Mouse (Mus musculus) kidney, postnatal 25 days (tissue): Measurements from ENCODE around the gene Kcnj4.
A peak's percentile ranks its signal among the peaks of the same experiment; 100 is the strongest.
"Not testable (repeated sequence)": the region's sequence is repeated elsewhere in the genome, so short reads cannot be mapped to it uniquely, and the experiment has no call there.

Experiments
- DNase-seq, 2 experiments: peaks; one replicate each; pipeline ENCODE4 v3.0.0; 2021; ENCODE audit warnings: mixed read lengths in 2 of 2

Kcnj4 gene

DNA sequence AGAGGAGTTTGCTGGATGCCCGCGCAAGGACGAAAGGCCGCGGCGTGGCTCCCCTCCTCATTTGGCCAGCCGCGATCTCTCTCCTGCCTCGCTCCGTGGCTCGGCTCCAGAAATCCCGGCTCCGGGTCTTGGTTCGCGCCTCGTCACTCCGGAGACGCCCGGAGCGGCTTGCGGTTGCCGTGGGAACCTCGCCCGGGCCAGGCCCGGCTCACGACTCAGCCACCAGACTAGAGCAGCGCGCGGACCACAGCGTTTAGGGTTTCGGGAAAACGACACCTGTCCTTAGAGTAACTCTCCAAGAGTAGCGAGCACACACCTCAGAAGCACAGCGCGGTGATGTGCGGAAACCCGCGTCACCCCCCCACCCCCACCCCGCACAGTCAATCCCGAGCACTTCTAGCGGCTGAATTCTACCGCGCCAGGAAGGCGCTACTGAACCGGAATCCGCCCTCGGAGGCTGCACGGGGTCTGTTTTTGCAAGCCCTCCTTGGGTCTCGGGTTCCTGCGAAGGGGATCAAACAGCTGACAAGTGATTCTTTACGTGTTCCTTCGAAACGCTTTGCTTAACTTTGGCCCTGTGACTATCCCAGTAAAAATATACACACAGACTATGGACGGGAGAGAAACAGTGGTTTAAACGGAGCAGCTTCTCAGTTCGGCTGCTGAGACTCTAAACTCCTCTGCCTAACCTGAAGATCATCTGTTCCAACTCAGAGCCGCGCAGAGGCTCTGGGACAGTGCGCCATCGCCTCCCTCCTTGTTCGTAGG, 6.7 kb upstream of the Kcnj4 start:
- DNase-seq, result peak; percentile 85 to 93

DNA sequence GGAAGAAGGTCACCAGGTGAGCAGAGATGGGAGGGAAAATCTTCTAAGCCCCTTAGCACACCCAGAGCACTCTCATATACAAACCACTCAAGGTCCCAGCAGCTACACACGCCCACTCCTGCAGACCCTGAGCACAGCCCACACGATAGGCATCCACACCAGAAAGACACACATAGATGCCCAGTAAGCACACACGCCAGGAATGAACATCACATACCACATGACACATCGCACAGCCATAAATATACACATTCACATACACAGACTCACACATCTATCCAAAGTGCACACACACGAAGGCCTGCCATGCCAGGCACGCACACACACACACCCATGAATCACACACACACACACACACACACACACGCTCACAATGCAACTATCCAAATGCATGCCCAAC, 5.4 kb upstream of the Kcnj4 start:
- no peak for DNase-seq

DNA sequence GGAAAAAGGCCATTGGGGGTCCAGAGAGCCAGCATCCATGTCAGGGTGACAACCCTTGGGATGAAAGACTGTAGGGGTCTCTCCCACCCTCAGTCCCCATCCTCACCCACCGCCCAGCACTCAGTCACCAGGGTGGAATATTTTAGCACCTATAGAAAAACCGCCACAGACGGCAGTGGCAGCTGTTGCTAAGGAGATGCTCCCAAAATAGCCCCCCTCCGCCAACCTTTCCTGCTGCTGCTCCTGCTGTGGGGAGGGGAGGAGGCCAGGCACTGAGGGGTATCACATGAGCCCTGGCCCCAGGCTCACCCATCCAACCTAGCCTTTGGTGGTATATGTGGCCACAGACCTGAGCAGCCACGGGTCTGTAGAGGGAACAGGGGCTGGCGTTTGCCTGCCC, 5.0 kb upstream of the Kcnj4 start:
- DNase-seq, result no peak

DNA sequence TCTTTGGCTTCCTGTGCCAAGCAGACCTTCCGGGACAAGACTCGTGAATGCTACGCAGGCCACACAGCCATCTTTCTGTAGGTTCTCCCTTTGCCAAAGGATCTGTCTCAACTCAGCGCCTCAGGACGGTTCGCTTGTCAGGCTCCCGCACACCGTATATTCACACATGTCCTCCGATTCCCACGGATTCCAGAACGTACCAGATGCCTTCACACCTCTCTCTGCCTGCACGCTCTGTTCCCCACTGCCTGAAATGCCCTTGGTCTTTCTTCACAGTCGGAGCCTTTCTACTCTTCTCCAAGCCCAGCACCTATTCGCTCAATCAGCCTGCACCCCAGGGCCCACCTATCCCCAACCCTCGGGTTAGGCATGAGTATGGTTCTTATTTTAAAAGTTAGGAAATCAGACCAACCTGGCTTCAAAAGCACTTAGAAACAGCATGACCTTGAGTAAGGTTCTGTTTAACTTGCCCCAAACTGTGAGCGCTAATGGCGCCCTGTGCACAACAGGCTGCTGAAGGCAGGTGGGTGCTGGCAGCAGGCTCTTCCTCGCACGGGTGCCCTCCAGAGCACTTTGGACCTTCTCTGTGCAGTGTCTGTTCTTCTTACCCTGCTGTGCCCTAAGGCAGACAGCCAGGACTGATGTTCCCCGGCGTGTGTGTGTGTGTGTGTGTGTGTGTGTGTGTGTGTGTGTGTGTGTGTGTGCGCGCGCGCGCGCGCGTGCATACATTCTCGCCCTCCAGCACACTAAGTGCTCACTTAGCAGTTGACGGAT, 2.2 kb upstream of the Kcnj4 start:
- peak; percentile 61 to 87 for DNase-seq

DNA sequence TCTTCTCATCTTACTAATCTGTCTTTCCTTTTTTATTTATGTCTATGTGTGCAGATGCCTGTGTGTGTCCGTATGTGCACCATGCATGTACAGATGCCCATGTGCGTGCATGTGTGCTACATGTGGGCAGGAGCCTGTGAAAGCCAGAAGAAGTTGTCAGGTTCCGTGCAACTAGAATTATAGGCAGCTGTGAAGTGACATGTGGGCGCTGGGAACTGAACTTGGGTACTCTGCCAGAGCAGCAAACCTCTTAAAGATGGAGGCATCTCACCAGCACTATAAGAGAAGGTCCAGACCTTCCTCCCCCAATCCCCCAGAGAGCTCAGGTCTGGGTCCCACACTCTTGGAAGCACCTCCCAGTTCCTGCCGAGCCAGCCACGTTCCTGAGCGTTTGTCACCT, 1.4 kb upstream of the Kcnj4 start:
- DNase-seq, result no peak

DNA sequence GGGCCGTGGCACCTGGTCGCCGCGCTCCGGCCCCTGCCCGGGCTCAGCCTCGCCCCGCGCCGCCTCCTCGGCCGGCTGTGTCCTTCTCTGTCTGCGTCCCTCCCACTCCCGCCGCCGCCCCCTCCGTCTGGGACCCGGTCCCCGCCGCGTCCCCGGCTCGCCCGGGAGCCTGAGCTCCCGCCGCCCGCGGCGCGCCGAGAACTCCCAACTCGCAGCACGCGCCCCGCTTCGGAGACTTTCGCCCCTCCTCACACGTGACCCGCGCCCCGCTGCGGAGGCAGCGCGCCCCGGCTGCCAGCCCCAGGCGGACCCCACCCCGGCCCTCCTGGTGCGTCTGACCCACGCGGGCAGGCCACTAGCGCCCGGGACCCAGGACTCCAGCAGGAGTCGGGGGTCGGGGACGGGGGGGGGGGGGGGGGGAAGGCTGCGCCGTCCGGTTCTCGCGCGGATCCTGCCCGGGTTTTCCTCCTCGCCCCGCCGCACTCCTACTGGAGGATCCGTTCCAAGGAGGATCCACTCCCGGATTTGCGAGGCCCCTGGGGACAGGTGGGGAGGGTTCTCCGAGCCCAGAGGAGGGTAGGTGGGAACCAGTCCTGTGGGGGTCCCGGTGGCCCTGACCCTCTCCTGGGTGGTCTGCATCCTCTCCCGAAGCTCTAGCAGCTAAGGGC, 709 bp upstream of the Kcnj4 start:
- peak; percentile 80 to 81 for DNase-seq

DNA sequence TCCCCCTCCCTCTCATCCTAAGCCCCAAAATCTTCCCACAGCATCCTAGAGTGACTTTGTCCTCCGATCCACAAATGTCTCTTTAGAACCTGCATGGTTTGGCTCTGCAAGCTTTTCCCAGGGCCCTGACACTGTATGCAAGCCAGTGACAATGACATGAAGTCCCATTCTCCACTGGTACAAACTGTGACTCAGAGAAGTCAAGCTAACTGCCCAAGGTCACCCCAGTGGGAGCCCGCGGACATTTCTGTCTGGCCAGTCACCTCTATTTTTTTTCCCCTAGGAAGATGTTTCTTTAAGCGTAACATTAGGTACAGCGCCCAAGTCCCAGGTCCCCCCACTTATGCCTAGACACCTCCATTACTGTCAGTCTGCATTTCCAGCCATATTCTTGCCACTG, 1.6 kb downstream of the Kcnj4 start:
- no peak for DNase-seq

DNA sequence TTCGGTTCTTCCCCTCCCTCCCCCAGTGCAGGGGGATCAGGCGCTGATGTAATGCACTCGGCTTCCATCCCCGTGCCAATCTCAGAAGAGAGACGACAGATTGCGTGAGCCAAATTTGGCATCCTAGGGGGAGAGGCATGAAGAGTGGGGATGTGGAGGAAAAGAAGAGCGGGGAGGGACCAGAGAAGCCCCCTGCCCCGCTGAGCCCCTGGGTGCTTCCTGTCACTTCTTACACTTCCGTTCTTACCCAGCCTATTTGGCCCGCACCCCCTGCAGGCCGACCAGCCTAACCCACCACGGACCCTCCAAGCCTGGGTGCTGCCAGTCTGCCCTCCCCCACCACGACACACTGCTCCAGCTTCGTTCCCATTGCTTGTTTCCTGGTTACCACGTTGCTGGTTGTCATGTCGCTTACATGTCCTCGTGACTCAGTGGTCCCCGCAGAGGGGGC, 2.1 kb downstream of the Kcnj4 start:
- no peak for DNase-seq

DNA sequence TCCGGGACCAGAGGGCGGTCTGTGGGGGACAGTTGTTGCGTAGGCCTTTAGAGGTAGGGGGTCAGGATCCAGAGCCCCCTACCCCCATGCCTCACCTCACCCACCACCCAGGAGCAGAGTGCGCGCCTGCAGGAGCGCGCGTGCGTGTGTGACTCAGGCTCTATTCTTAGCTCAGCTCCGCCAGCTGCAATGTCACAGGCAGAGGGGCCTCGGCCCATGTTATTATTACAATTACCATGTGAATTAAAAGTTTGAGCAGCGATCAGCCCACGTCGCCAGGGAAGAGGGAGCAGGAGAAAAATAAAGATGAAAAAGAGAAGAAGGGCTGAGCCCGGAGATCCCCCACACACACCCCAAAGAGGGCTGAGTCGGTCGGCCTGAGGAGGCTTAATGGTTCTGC, 4.9 kb downstream of the Kcnj4 start:
- no peak for DNase-seq

DNA sequence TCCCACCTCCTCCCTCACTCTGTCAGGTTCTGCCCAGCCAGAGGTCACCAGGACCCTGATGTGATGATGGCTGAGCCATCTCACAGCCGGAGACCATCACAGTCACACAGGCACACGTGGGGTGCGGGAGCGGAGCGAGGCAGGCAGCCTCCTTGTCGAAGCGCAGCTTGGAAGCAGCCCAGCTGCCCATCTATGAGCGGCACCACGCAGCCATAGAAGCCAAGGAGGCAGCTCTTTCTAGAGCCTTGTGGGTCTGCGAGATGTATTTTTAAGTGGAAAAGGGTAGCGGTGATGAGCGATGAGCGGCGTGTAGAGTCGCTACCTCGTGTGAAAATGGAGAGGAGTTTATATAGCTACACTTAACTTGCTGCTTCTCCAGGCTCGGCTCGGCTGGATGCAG, 11.5 kb downstream of the Kcnj4 start:
- DNase-seq, result peak in 1 of 2 experiments; percentile 31

DNA sequence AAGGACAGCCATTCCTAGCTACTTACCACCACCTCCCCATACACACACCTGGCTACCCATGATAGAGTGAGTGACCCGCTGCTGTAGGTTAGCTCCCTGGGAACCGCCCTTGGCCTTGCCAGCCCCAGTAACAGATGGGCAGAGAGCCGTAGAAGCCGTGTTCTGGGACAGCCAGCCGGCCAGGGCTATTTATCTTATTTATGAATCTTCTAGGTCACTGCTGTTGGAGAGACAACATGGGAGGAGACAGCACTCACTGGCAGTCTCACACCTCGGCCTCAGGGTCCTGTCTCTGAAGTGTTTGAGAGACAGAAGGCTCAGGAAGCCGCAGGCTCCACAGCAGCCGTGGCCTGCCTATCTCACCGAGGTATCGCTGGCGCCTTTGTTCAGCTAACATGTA, 15.6 kb downstream of the Kcnj4 start:
- no peak for DNase-seq

DNA sequence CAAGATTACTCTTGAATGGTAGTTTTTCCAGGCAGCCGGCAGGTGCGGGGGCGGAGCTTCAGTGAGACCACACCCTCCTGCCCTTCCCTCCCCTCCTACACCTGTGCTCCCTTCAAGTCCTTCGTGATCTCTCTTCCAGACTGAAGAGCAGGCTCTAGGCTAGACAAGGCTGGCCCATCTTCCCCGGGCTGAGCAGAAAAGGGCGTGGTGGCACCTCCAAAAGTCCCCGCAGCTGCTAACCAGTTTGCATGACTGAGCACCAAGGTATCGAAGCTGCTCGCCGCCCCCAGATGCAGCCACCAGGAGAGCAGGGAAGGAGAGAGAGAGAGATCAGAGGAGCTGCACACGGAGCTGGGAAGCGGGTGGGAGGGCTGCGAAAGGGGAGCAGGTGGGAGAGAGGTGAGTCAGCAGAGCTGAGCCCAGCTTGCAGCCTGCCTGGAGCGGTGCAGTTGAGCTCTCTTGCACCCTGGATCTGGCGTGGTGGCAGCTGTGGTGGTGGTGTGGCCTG, 23.8 kb downstream of the Kcnj4 start:
- DNase-seq, result peak in 1 of 2 experiments; percentile 31

DNA sequence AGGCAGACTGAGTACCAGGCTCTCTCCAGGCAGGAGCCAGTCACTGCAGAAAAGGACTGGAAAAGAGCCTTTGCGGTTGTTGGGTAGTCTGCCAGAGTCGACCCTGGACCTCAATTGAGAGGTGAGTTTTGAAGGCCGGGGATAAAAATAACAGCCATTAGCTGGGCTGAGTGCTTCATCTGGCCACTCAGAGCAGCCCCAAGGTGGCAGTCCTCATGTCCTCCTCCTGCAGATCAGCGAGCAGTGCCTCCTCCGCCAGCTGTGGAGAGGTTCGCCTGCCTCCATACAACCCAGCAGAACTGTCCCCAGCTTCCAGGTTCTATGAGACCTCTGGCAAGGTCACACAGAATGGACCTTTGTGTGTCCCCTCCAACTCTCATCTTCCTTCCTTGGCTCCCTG, 27.8 kb downstream of the Kcnj4 start:
- DNase-seq, result no peak

DNA sequence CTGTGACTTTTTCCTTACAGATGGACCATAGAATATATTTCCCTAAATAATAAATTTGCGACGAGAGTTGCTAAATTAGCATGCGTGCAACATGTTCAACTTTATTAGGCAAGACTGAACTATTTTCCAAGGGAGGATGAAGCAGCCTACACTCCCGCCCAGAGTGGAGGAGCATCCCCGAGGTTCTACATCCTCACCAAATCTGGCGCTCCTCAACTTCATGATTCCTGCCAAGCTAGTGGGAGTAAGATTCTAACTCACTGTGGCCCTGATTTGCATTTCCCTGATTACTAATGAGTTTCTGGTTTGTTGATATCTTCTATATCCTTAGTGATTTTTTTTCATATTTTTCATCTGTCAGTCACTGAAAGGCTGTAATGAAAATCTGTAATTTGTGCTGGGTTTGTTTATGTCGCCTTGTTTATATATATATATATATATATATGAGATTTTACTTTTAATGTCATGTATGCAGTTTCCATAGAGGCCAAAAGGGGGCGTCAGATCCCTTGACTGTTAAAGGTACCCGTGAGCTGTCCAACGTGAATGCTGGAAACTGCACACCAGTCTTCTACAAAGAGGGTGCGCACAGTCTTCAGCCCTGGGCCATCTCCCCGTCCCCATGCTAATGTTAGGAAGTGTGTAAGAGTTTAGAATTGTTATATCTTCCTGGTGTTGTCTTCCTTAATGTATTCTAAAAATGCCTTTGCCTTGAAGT, 31.2 kb downstream of the Kcnj4 start:
- no peak for DNase-seq

DNA sequence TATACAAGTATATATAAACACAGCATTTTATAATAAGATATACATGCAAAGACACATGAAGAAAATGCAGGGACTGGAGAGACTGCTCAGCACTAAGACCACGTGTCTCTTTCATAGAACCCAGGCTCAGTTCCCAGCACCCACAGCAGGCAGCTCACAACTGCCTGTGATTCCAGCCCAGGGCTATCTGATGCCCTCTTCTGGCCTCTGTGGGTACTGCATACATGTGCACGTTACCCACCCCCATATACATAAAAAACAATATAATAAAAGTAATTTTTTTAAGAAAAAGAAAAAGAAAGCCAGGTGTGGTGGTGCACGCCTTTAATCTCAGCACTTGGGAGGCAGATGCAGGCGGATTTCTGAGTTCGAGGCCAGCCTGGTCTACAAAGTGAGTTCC, 32.0 kb downstream of the Kcnj4 start:
- no peak for DNase-seq

DNA sequence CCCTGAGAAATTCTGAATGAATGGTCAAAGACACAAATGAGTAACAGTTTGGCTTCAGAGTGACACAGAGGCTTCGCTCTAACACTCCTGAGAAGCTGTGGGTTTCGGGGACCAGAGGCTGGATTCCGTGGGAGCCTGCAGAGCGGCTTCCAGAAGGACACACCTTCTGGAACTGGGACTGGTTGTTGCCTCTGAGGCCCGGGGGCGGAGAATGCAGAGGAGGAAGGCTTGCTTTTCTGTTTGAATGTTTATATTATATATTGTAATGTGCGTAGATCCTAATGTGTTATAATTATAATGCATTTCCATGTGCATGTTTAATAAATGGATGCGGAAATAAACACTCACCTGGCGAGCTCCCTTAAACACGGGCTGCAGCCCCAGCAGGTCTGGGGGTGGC, 33.9 kb downstream of the Kcnj4 start:
- DNase-seq, result no peak

DNA sequence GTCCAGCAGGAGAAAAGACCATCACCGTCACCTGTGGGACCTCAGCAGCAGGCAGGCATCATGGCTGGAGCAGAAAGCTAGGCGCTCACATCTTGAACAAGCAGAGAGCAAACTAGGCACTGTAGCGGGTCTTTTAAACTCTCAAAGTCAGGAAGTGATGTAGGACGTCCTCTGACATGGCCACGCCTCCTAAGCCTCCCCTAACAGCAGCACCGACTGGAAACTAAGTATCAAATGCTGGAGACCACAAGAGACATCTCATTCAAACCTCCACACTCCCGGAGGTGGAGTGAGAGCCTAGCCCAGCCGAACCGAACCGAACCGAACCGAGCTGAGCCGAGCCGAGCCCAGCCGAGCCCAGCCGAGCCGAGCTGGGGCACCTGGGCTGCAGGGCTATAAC, 34.5 kb downstream of the Kcnj4 start:
- DNase-seq, result peak in 1 of 2 experiments; percentile 13

DNA sequence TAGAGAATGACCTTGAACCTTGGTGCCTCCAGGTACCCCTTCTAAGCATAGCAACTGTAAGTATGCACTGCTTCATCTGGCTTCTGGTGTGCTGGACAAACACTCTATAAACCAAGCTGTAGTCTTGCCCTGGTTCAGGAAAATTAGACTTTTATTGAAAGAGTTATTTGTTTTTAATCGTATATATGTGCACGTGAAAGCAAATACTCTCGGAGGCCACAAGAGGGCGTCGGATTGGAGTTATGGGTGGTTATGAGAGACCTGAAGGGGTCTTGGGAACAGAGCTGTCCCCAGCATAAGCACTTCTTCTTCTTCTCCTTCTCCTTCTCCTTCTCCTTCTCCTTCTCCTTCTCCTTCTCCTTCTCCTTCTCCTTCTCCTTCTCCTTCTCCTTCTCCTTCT, 35.5 kb downstream of the Kcnj4 start:
- DNase-seq, result no peak

DNA sequence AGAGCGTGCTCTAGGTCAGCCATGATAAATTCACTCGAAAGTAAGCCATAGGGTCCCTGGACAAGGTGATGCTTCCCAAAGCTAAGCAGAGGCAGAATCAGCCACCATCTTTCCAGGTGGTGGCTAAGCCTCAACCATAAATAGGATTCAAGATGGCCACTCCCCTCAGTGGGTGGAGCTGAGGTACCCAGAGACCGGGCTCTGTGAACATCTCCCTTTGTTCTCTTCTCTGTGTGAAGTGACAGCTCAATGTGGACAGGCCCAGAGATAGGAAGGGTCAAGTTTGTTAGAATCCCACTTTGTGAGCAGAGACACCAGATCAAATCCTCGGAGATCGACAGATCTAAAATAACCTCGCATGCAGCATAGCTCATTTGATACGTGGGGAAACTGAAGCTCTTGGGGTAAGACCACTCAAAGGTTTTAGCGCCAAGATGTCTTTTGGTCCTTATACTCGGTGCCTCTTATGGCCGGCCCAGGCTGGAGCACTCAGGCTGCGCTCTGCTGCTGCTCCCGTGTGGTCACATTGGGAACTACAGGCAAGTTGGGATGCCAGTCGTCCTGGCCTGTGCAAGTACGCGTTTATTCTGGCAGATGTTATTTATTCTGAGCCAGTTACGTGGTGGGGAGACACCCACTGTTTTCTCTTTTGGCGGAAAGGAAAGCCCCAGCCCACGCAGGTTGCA, 38.3 kb downstream of the Kcnj4 start:
- DNase-seq, result peak; percentile 82 to 90

DNA sequence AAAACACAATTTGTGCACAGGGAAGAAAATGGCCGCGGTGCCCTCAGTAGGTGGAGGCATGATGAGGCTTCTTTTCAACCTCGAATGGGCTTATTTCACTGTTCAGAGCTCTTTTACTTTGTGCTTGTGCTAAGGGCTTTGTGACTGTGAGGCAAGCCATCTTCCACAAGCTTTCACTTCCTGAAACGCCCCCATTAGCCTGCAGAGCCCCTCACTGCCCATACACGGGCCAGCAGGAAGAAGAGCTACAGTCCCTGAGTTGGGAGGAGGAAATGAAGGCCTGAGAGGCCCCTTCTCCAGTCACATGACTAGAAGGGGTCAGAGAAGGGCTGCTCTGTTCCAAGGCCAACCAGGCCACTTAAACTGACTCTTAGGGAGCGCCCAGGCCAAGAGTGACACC, 48.5 kb downstream of the Kcnj4 start:
- no peak for DNase-seq

DNA sequence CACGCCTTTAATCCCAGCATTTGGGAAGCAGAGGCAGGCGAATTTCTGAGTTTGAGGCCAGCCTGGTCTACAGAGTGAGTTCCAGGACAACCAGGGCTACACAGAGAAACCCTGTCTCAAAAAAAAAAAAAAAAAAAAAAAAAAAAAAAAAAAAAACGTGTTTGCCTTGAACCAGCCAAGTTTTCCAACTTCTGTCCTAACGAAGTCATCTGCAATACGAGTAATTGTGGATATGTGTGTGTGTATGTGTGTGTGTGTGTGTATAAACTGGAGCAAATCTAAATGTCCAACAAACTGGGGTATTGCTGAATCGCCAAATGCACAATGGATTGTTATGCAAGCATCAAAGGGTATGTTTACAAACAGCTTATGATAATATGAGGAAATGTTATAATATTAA, 48.9 kb downstream of the Kcnj4 start:
- not testable (repeated sequence) for DNase-seq

DNA sequence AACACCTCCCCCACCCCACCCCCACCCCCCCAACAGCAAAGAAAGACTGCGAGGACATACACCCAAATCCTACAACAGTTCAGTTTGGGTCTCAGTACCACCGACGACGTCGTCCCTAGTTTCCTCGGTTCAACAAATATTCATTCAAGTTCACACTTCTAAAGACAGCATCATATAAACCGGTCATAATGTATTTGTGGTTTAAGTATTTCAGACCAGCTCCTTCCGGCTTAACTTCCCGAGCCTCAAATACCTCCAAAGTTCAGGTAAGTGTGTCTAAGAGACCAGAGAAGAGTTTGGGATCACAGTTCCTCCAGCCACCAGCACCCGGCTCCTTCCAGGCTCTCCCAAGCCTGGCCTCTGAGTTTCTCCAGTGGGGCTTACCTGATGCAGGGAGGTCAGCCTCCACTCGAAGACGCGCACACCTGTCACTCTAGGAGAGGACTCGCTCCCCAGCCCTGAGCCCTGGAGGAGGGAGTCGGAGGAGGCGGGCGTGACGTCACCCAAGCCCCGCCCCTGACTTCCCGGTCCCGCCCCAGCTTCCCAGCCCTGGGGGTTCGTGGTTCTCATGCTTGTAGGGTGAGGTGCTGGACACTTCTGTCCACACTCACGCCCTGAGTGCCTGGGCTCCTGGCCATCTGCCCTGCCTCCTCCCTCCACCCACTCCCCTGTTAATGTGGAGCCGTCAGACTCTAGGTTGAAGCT, 49.8 kb downstream of the Kcnj4 start, which contains the start of gene Csnk1e:
Csnk1e (minus strand) TSS at position 461 of the 705 bp plus-strand sequence.
- peak; percentile 76 to 86 for DNase-seq
